Comparison of ENCODE assay signal across 8 mouse cellular contexts in genomic region chr11:3534956-3535355, GRCm38 (mm10). TPM values are rescaled to one million over a fixed set of nuclear protein-coding genes. Genes with fewer than 3 reads are reported as not detected.
DNase-seq lines count a peak whose midpoint lies in the region; ATAC-seq and TF ChIP-seq lines count a peak whose summit lies in the region.

No protein-coding gene starts in this region.

- 18% methylated on average over 8 of the region's 8 CpGs for WGBS in heart, embryonic 15.5 days
- 7% methylated on average over 8 of the region's 8 CpGs for WGBS in bone marrow, adult 2 months
- WGBS in hindbrain, embryonic 11.5 days = 4% methylated on average over 8 of the region's 8 CpGs

- H3K4me3 ChIP-seq in heart, embryonic 15.5 days = peak overlapping the region; percentile 62
- peak overlapping the region; percentile 7 for H3K4me3 ChIP-seq in bone marrow, adult 2 months (replicated peaks; ENCODE audit: control insufficient read depth, low read depth, low read length)
- H3K4me3 ChIP-seq in hindbrain, embryonic 11.5 days (ENCODE audit: low read depth, low read length) = no peak overlapping the region

- intact Hi-C loops in heart, postnatal 36 days (cut with DNase I) = loop anchor here (1.0 to 10.0 kb wide), 9 partner anchors 20 to 380 kb away; partner anchors contain the start of genes Morc2a, Selenom and Slc35e4

- H3K9me3 ChIP-seq in heart, embryonic 15.5 days (replicated peaks) = no peaks in the 10 kb centered on the region
- no peaks in the 10 kb centered on the region for H3K9me3 ChIP-seq in hindbrain, embryonic 11.5 days (ENCODE audit: control insufficient read depth, low read length)

- TF ChIP-seq CTCF in bone marrow, adult 2 months (IDR thresholded peaks at IDR 0.05; ENCODE audit: control insufficient read depth, insufficient read depth, low read length) = no peak

- H3K4me2 ChIP-seq in heart, embryonic 15.5 days = peak overlapping the region; percentile 68
- 0 out of 2 replicates have a peak overlapping the region, but pooled peaks have one; percentile 79 for H3K4me2 ChIP-seq in hindbrain, embryonic 11.5 days (replicated peaks; ENCODE audit: low read depth, low read length)

- H3K27ac ChIP-seq in heart, embryonic 15.5 days = peak overlapping the region; percentile 99
- peak overlapping the region; percentile 8 for H3K27ac ChIP-seq in bone marrow, adult 2 months (ENCODE audit: control insufficient read depth, insufficient read depth, low read depth, low read length, poor library complexity)
- no peak overlapping the region for H3K27ac ChIP-seq in hindbrain, embryonic 11.5 days (ENCODE audit: low read depth, low read length)

- peaks cover 38% of the 10 kb centered on the region for H3K4me1 ChIP-seq in heart, embryonic 15.5 days (replicated peaks)
- H3K4me1 ChIP-seq in bone marrow, adult 2 months (ENCODE audit: control insufficient read depth, insufficient read depth, low read length) = peaks cover 2% of the 10 kb centered on the region; the same call in 1 of the 2 replicates
- H3K4me1 ChIP-seq in hindbrain, embryonic 11.5 days (replicated peaks; ENCODE audit: control insufficient read depth, insufficient read depth, low read length) = peaks cover 6% of the 10 kb centered on the region

- no peak for DNase-seq in heart, postnatal 36 days
- no peak for DNase-seq in hindbrain, embryonic 11.5 days (ENCODE audit: low spot score)
- no peak for DNase-seq in adrenal gland, adult 18-20 months (ENCODE audit: low spot score in 2 of 2)
- no peak for DNase-seq in spleen, postnatal 36 days (ENCODE audit: low spot score in 2 of 2)
- no peak for DNase-seq in T-cell, adult 2 months (ENCODE audit: low spot score)

- H3K27me3 ChIP-seq in heart, embryonic 15.5 days = no peaks in the 10 kb centered on the region
- no peaks in the 10 kb centered on the region for H3K27me3 ChIP-seq in hindbrain, embryonic 11.5 days (ENCODE audit: control insufficient read depth, insufficient read depth, low read length)

- no peak for ATAC-seq in heart, embryonic 15.5 days (replicated peaks; ENCODE audit: insufficient number of reproducible peaks, insufficient read depth, low FRiP score, low read depth)
- ATAC-seq in hindbrain, embryonic 11.5 days (ENCODE audit: low FRiP score) = peak; percentile 23; the same call in 1 of the 2 replicates
- peak; percentile 25 for ATAC-seq in megakaryocyte progenitor cell, adult 5-6 weeks (replicated peaks; ENCODE audit: poor library complexity)

- peaks cover 40% of the 10 kb centered on the region for H3K36me3 ChIP-seq in heart, embryonic 15.5 days
- H3K36me3 ChIP-seq in hindbrain, embryonic 11.5 days (ENCODE audit: control insufficient read depth, insufficient read depth, low read length) = peaks cover 2% of the 10 kb centered on the region; the same call in 1 of the 2 replicates

- H3K9ac ChIP-seq in heart, embryonic 15.5 days = peak overlapping the region; percentile 43
- H3K9ac ChIP-seq in hindbrain, embryonic 11.5 days (ENCODE audit: low read depth, low read length) = no peak overlapping the region

- no peak for TF ChIP-seq POLR2A in bone marrow, adult 2 months (IDR thresholded peaks at IDR 0.05; ENCODE audit: borderline replicate concordance, control insufficient read depth, low read depth, low read length)

RNA-seq across cellular contexts. Expression of gene Smtn, which starts 5.5 kb away (rescaled TPM):
- polyA plus RNA-seq in heart, embryonic 15.5 days (2015; fragmentation: Nextera tagmentation; extraction: Ambion mirVana) = 79.2 and 101 TPM in 2 replicates
- total RNA-seq in heart, postnatal 36 days (2021) = 100 to 1,000 TPM; 146 to 153 TPM
- polyA plus RNA-seq in bone marrow, adult 2 months (2011; ENCODE audit: insufficient read depth, insufficient read length, low replicate concordance, missing spikeins) = 28.9 and 54.7 TPM in 2 replicates
- 27.0 and 27.5 TPM in 2 replicates for polyA plus RNA-seq in hindbrain, embryonic 11.5 days (2014; fragmentation: Nextera tagmentation; extraction: Ambion mirVana)
- 11.7 and 12.5 TPM in 2 replicates for total RNA-seq in megakaryocyte progenitor cell, adult 5-6 weeks (2015)
- total RNA-seq in megakaryocyte progenitor cell, adult 5-6 weeks (2017) = 7.1 and 8.9 TPM in 2 replicates
- 10 to 100 TPM; 43.8 to 52.3 TPM for total RNA-seq in adrenal gland, adult 18-20 months (2021)

RNA-seq across cellular contexts. Expression of gene Selenom, which starts 20.5 kb away (rescaled TPM):
- polyA plus RNA-seq in heart, embryonic 15.5 days (2015; fragmentation: Nextera tagmentation; extraction: Ambion mirVana) = 132 and 138 TPM in 2 replicates
- 10 to 100 TPM; 37.6 to 43.8 TPM for total RNA-seq in heart, postnatal 36 days (2021)
- 8.0 and 23.9 TPM in 2 replicates for polyA plus RNA-seq in bone marrow, adult 2 months (2011; ENCODE audit: insufficient read depth, insufficient read length, low replicate concordance, missing spikeins)
- polyA plus RNA-seq in hindbrain, embryonic 11.5 days (2014; fragmentation: Nextera tagmentation; extraction: Ambion mirVana) = 66.5 and 67.4 TPM in 2 replicates
- 17.8 and 17.9 TPM in 2 replicates for total RNA-seq in megakaryocyte progenitor cell, adult 5-6 weeks (2015)
- 11.8 and 23.4 TPM in 2 replicates for total RNA-seq in megakaryocyte progenitor cell, adult 5-6 weeks (2017)
- total RNA-seq in adrenal gland, adult 18-20 months (2021) = 10 to 100 TPM; 40.1 to 43.7 TPM

RNA-seq across cellular contexts. Expression of gene Inpp5j, which starts 30.3 kb away (rescaled TPM):
- polyA plus RNA-seq in heart, embryonic 15.5 days (2015; fragmentation: Nextera tagmentation; extraction: Ambion mirVana) = 9.4 and 11.4 TPM in 2 replicates
- total RNA-seq in heart, postnatal 36 days (2021) = 10 to 100 TPM; 15.7 to 25.8 TPM
- 1.2 and 3.3 TPM in 2 replicates for polyA plus RNA-seq in bone marrow, adult 2 months (2011; ENCODE audit: insufficient read depth, insufficient read length, low replicate concordance, missing spikeins)
- polyA plus RNA-seq in hindbrain, embryonic 11.5 days (2014; fragmentation: Nextera tagmentation; extraction: Ambion mirVana) = 0.09 and 0.29 TPM in 2 replicates
- 1.3 and 1.5 TPM in 2 replicates for total RNA-seq in megakaryocyte progenitor cell, adult 5-6 weeks (2015)
- total RNA-seq in megakaryocyte progenitor cell, adult 5-6 weeks (2017) = 0.17 and 0.21 TPM in 2 replicates
- under 1 TPM; 0.60 to 0.90 TPM for total RNA-seq in adrenal gland, adult 18-20 months (2021)

RNA-seq across cellular contexts. Expression of gene Pla2g3, which starts 46.9 kb away (rescaled TPM):
- polyA plus RNA-seq in heart, embryonic 15.5 days (2015; fragmentation: Nextera tagmentation; extraction: Ambion mirVana) = 0.10 and 0.28 TPM in 2 replicates
- not detected for total RNA-seq in heart, postnatal 36 days (2021)
- polyA plus RNA-seq in bone marrow, adult 2 months (2011; ENCODE audit: insufficient read depth, insufficient read length, low replicate concordance, missing spikeins) = 0.38 TPM in 1 of 2 replicates, not detected in the other
- 0.60 and 0.86 TPM in 2 replicates for polyA plus RNA-seq in hindbrain, embryonic 11.5 days (2014; fragmentation: Nextera tagmentation; extraction: Ambion mirVana)
- not detected in 2 replicates for total RNA-seq in megakaryocyte progenitor cell, adult 5-6 weeks (2015)
- total RNA-seq in megakaryocyte progenitor cell, adult 5-6 weeks (2017) = 0.10 TPM in 1 of 2 replicates, not detected in the other
- under 1 TPM in 1 of 2 experiments, not detected in 1; 0.23 TPM for total RNA-seq in adrenal gland, adult 18-20 months (2021)

Comparison
In these comparisons a context has a peak if more than half of its experiments do, and no peak if none do; other contexts are left out.
1. RNA of gene Inpp5j, which starts 30.3 kb away (total RNA-seq): 15.7 to 25.8 TPM in heart, postnatal 36 days; 0.17 to 1.5 TPM in megakaryocyte progenitor cell, adult 5-6 weeks and 0.60 to 0.90 TPM in adrenal gland, adult 18-20 months; every median in the first group is over 4 times any median in the second.